Mouse (Mus musculus) midbrain, postnatal 0 days (tissue): ENCODE results near the gene Gatad2b. TPM values are rescaled to one million over a fixed set of nuclear protein-coding genes. Genes with fewer than 3 reads are reported as not detected.
"Not testable (repeated sequence)": the region's sequence is repeated elsewhere in the genome, so short reads cannot be mapped to it uniquely, and the experiment has no call there.

ENCODE experiments used
- ATAC-seq: fragments of 200-750 bp; cut with Nextera tagmentation; 2 replicates; pipeline ENCODE4 v1.8.0; 2017; ENCODE audit warnings: moderate number of reproducible peaks, mild to moderate bottlenecking, moderate TSS enrichment, moderate library complexity; ENCODE audit not compliant: low FRiP score
- DNase-seq: peaks from one replicate; pipeline ENCODE4 v3.0.0-alpha.2; 2015; ENCODE audit warnings: low spot score
- H3K27ac ChIP-seq: fragments of 300-500 bp; sonication (generic); 2 replicates; pipeline ENCODE4 v1.5.1; 2014; ENCODE audit warnings: low read depth, mild to moderate bottlenecking, low read length, mixed read lengths
- H3K27me3 ChIP-seq: fragments of 300-500 bp; sonication (generic); 2 replicates; pipeline ENCODE4 v1.6.1; 2014; ENCODE audit warnings: low read length, control low read depth, mixed read lengths; ENCODE audit not compliant: insufficient read depth
- H3K36me3 ChIP-seq: fragments of 300-500 bp; sonication (generic); 2 replicates; pipeline ENCODE4 v1.6.1; 2014; ENCODE audit warnings: low read length, control low read depth, mixed read lengths; ENCODE audit not compliant: insufficient read depth
- H3K4me1 ChIP-seq: fragments of 300-500 bp; sonication (generic); 2 replicates; pipeline ENCODE4 v1.6.1; 2014; ENCODE audit warnings: mild to moderate bottlenecking, control low read depth, antibody characterized with exemption, low read length, mixed read lengths; ENCODE audit not compliant: insufficient read depth
- H3K4me2 ChIP-seq: fragments of 300-500 bp; sonication (generic); 2 replicates; pipeline ENCODE4 v1.6.1; 2014; ENCODE audit warnings: low read depth, mild to moderate bottlenecking, low read length, mixed read lengths; ENCODE audit not compliant: poor library complexity, severe bottlenecking
- H3K4me3 ChIP-seq: fragments of 300-500 bp; sonication (generic); 2 replicates; pipeline ENCODE4 v1.5.1; 2014; ENCODE audit warnings: low read depth, mild to moderate bottlenecking, low read length, moderate library complexity
- H3K9ac ChIP-seq: fragments of 300-500 bp; sonication (generic); replicated peaks from 2 replicates; pipeline ENCODE4 v1.6.1; 2014; ENCODE audit warnings: mild to moderate bottlenecking, low read length, moderate library complexity, mixed read lengths; ENCODE audit not compliant: poor library complexity, severe bottlenecking
- H3K9me3 ChIP-seq: fragments of 300-500 bp; sonication (generic); 2 replicates; pipeline ENCODE4 v1.6.1; 2016; ENCODE audit warnings: low read length, control low read depth
- CTCF ChIP-seq: IDR thresholded peaks from 2 replicates; pipeline ENCODE4 v1.5.1; 2016; ENCODE audit warnings: antibody characterized with exemption, mild to moderate bottlenecking
- WGBS: fragments of 180-500 bp; shearing (Covaris S2); extraction: QIAGEN DNeasy Blood & Tissue Kit; methylation state at CpG from one replicate; pipeline ENCODE4 v1.1.7; 2014; 5-methylcytosine and 5-hydroxymethylcytosine counted together
- polyA plus RNA-seq: library from polyadenylated mRNA; unstranded; fragments of >200 nt; fragmentation: Nextera tagmentation; extraction: Ambion mirVana; gene quantifications from 2 replicates; pipeline ENCODE4 v1.2.1, GENCODE M21; 2015
- total RNA-seq: library from RNA; depleted of rRNA; stranded (reverse); fragments of >200 nt; gene quantifications from 2 replicates; pipeline ENCODE4 v1.2.3, GENCODE M21; 2014

Gene Gatad2b
- total and polyA plus RNA-seq, 2 experiments from 2014 or later = 12.9 to 27.3 TPM

GRCm38 (mm10) chr3:90250791-90251190 is 42.2 kb upstream of the Gatad2b start:
- Histone ChIP-seq H3K36me3 (peaks cover 8% of the 10 kb centered on the region; the same call in 1 of the 2 replicates), H3K9ac (no peak overlapping the region), H3K27me3 (no peaks in the 10 kb centered on the region), H3K4me2 (no peak overlapping the region), H3K9me3 (no peaks in the 10 kb centered on the region), H3K27ac (no peak overlapping the region), H3K4me3 (no peak overlapping the region), H3K4me1 (peaks cover 9% of the 10 kb centered on the region)
- ATAC-seq (no peak), DNase-seq (no peak)
- no peak for TF ChIP-seq CTCF
- 87% methylated on average over 6 of the region's 6 CpGs for WGBS

GRCm38 (mm10) chr3:90251731-90252226 is 41.2 kb upstream of the Gatad2b start:
- 93% methylated on average over 9 of the region's 12 CpGs for WGBS
- not testable (repeated sequence) for H3K27ac ChIP-seq, H3K4me1 ChIP-seq, H3K9me3 ChIP-seq, ATAC-seq, H3K36me3 ChIP-seq, H3K4me2 ChIP-seq, H3K4me3 ChIP-seq, DNase-seq, H3K27me3 ChIP-seq, H3K9ac ChIP-seq

- H3K36me3 ChIP-seq = peaks cover 17% of the 10 kb centered on the region
- not testable (repeated sequence) for DNase-seq, H3K4me2 ChIP-seq, H3K4me3 ChIP-seq, H3K4me1 ChIP-seq, ATAC-seq, H3K9ac ChIP-seq, H3K27ac ChIP-seq, H3K27me3 ChIP-seq, H3K9me3 ChIP-seq
- WGBS = 95% methylated on average over 2 of the region's 2 CpGs
Observed at GRCm38 (mm10) chr3:90252659-90253058, 40.3 kb upstream of the Gatad2b start.

GRCm38 (mm10) chr3:90253174-90253573 is 39.8 kb upstream of the Gatad2b start:
- DNase-seq, H3K27me3 ChIP-seq, H3K27ac ChIP-seq, H3K9me3 ChIP-seq, H3K4me3 ChIP-seq, H3K4me1 ChIP-seq, H3K9ac ChIP-seq, ATAC-seq: not testable (repeated sequence)
- H3K36me3 ChIP-seq = peaks cover 17% of the 10 kb centered on the region
- 77% methylated on average over 1 of the region's 1 CpGs for WGBS
- H3K4me2 ChIP-seq = peak overlapping the region; percentile 81; the same call in 1 of the 2 replicates

- WGBS = 1% methylated on average over 39 of the region's 40 CpGs
- Histone ChIP-seq H3K27ac (peak within 1 kb of the TSS; percentile 88), H3K27me3 (no peaks in the 10 kb centered on the region), H3K4me1 (peaks cover 9% of the 10 kb centered on the region), H3K4me3 (peak within 1 kb of the TSS; percentile 92), H3K4me2 (peak within 1 kb of the TSS; percentile 81), H3K9me3 (no peaks in the 10 kb centered on the region), H3K36me3 (peaks cover 23% of the 10 kb centered on the region), H3K9ac (peak within 1 kb of the TSS; percentile 84)
- ATAC-seq = peak; percentile 96
- no peak for TF ChIP-seq CTCF
- DNase-seq = peak; percentile 98
Observed at GRCm38 (mm10) chr3:90253653-90254418, 39.1 kb upstream of the Gatad2b start, which contains the start of gene Crtc2. Crtc2 (plus strand) TSS chr3:90254163.

- H3K4me3 ChIP-seq = peak overlapping the region; percentile 92
- no peaks in the 10 kb centered on the region for H3K9me3 ChIP-seq
- ATAC-seq (peak; percentile 45), DNase-seq (no peak)
- H3K4me2 ChIP-seq = peak overlapping the region; percentile 81
- peaks cover 9% of the 10 kb centered on the region for H3K4me1 ChIP-seq
- under 1% methylated on average over 39 of the region's 41 CpGs for WGBS
- no peak for TF ChIP-seq CTCF
- H3K9ac ChIP-seq = peak overlapping the region; percentile 84
- H3K27ac ChIP-seq = peak overlapping the region; percentile 88
- H3K36me3 ChIP-seq = peaks cover 30% of the 10 kb centered on the region
- H3K27me3 ChIP-seq = no peaks in the 10 kb centered on the region
Observed at GRCm38 (mm10) chr3:90254419-90255193, 38.4 kb upstream of the Gatad2b start.
